Comparison of ENCODE assay signal across 9 mouse cellular contexts in the genomic region with DNA sequence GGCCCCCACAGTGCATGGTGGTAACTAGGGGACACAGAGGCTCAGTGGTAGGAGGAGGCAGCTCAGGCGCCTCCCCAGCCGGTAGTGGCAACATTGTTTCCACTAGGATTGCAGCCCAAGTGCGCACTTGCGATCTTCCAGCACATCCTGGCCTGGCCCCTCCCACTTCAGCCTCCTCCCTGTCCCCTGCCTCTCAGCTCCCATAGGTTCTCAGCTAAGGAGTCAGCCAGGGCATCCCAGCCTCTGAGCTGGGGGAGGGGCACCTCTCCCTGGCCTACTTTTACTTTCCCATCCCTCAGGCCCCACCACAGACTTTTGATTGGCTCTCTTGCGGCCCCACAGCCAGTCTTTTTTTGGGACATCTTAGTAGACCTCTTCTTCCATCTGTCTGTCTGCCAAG. TPM values are rescaled to one million over a fixed set of nuclear protein-coding genes. Genes with fewer than 3 reads are reported as not detected.
DNase-seq lines count a peak whose midpoint lies in the region; ATAC-seq and TF ChIP-seq lines count a peak whose summit lies in the region.
"Had no signal": no experiment of that assay in that cellular context is flagged by ENCODE, and none has a peak within 500 bp of the region (broad histone marks: within the 10 kb centered on the region; RNA-seq: fewer than 3 reads in every experiment).

No protein-coding gene starts in this region.

- no peak; the same call in 1 of the 2 replicates for TF ChIP-seq CTCF in intestine, postnatal 0 days (IDR thresholded peaks at IDR 0.05; ENCODE audit: low read depth)
- no peak for TF ChIP-seq CTCF in liver, postnatal 0 days (IDR thresholded peaks at IDR 0.05; ENCODE audit: low read depth)

- H3K27me3 ChIP-seq in intestine, postnatal 0 days (replicated peaks; ENCODE audit: control insufficient read depth, insufficient read depth, low read length): no peaks in the 10 kb centered on the region
- H3K27me3 ChIP-seq in liver, postnatal 0 days (ENCODE audit: insufficient read depth, low read length): no peaks in the 10 kb centered on the region
- H3K27me3 ChIP-seq in stomach, embryonic 16.5 days (ENCODE audit: control insufficient read depth, insufficient read depth, low read length): no peaks in the 10 kb centered on the region

- H3K9me3 ChIP-seq in intestine, postnatal 0 days (ENCODE audit: control insufficient read depth): no peaks in the 10 kb centered on the region
- H3K9me3 ChIP-seq in liver, postnatal 0 days (ENCODE audit: low read length): no peaks in the 10 kb centered on the region
- no peaks in the 10 kb centered on the region for H3K9me3 ChIP-seq in stomach, embryonic 16.5 days (replicated peaks; ENCODE audit: control insufficient read depth, low read length)

- H3K27ac ChIP-seq in intestine, postnatal 0 days (ENCODE audit: low read depth, low read length): no peak overlapping the region
- H3K27ac ChIP-seq in liver, postnatal 0 days (ENCODE audit: low read depth): peak overlapping the region; percentile 34
- H3K27ac ChIP-seq in stomach, embryonic 16.5 days (ENCODE audit: low read length): peak overlapping the region; percentile 21; the same call in 1 of the 2 replicates

- H3K4me2 ChIP-seq in intestine, postnatal 0 days (replicated peaks; ENCODE audit: low read depth): peak overlapping the region; percentile 50; the same call in 1 of the 2 replicates
- peak overlapping the region; percentile 29; the same call in 1 of the 2 replicates for H3K4me2 ChIP-seq in liver, postnatal 0 days (ENCODE audit: low read depth, low read length)
- peak overlapping the region; percentile 42; the same call in 1 of the 2 replicates for H3K4me2 ChIP-seq in stomach, embryonic 16.5 days (ENCODE audit: low read depth, low read length)

- ATAC-seq in frontal cortex, adult (ENCODE audit: low TSS enrichment): peak; percentile 8; the same call in 1 of the 2 replicates
- no peak; the same call in 1 of the 2 replicates for ATAC-seq in intestine, postnatal 0 days
- no peak for ATAC-seq in liver, postnatal 0 days
- no peak for ATAC-seq in stomach, embryonic 16.5 days (ENCODE audit: insufficient read depth, low FRiP score)
- ATAC-seq in megakaryocyte-erythroid progenitor cell, adult 5-6 weeks (replicated peaks; ENCODE audit: low FRiP score, low TSS enrichment, poor library complexity, severe bottlenecking): no peak

- H3K9ac ChIP-seq in intestine, postnatal 0 days (ENCODE audit: low read depth, low read length): no peak overlapping the region
- no peak overlapping the region for H3K9ac ChIP-seq in liver, postnatal 0 days (replicated peaks)
- H3K9ac ChIP-seq in stomach, embryonic 16.5 days (ENCODE audit: low read length): peak overlapping the region; percentile 51; the same call in 1 of the 2 replicates

- peaks cover 8% of the 10 kb centered on the region for H3K4me1 ChIP-seq in intestine, postnatal 0 days (replicated peaks; ENCODE audit: control insufficient read depth, insufficient read depth, low read length)
- peaks cover 8% of the 10 kb centered on the region for H3K4me1 ChIP-seq in liver, postnatal 0 days (ENCODE audit: insufficient read depth)
- peaks cover 33% of the 10 kb centered on the region for H3K4me1 ChIP-seq in stomach, embryonic 16.5 days (ENCODE audit: control insufficient read depth, insufficient read depth, low read length)

- no peaks in the 10 kb centered on the region; the same call in 1 of the 2 replicates for H3K36me3 ChIP-seq in intestine, postnatal 0 days (ENCODE audit: control insufficient read depth, insufficient read depth)
- no peaks in the 10 kb centered on the region for H3K36me3 ChIP-seq in liver, postnatal 0 days (replicated peaks; ENCODE audit: insufficient read depth, low read length)
- H3K36me3 ChIP-seq in stomach, embryonic 16.5 days (ENCODE audit: control insufficient read depth, insufficient read depth, low read length): no peaks in the 10 kb centered on the region

- H3K4me3 ChIP-seq in intestine, postnatal 0 days (ENCODE audit: low read depth, low read length): no peak overlapping the region
- H3K4me3 ChIP-seq in liver, postnatal 0 days (ENCODE audit: low read depth, low read length): no peak overlapping the region
- H3K4me3 ChIP-seq in stomach, embryonic 16.5 days (replicated peaks; ENCODE audit: low read length): 0 out of 2 replicates have a peak overlapping the region, but pooled peaks have one; percentile 17
- H3K4me3 ChIP-seq: erythroblast, embryonic 14.5 days had no signal

- 25% methylated on average over 5 of the region's 5 CpGs for WGBS in intestine, postnatal 0 days
- 63% methylated on average over 5 of the region's 5 CpGs for WGBS in liver, postnatal 0 days (ENCODE audit: insufficient replicate concordance)
- 9% methylated on average over 5 of the region's 5 CpGs for WGBS in stomach, embryonic 16.5 days

- TF ChIP-seq EP300 in liver, postnatal 0 days (IDR thresholded peaks at IDR 0.05; ENCODE audit: low read depth): no peak

- no peak for DNase-seq in frontal cortex, postnatal 36 days (ENCODE audit: low spot score in 2 of 2)
- peak; percentile 63 for DNase-seq in adrenal gland, postnatal 10 days
- peak; percentile 67 to 72 for DNase-seq in gastrocnemius, adult 8-10 months (ENCODE audit: low spot score in 2 of 2)
- DNase-seq in liver, postnatal 0 days: peak; percentile 46

RNA-seq across cellular contexts. Expression of a gene that starts 3.9 kb away (rescaled TPM):
- 10 to 100 TPM; 25.9 to 37.0 TPM for total RNA-seq in adrenal gland, postnatal 10 days (2021)
- 10 to 100 TPM; 16.8 to 26.0 (median 20.8) TPM for total RNA-seq in gastrocnemius, adult 8-10 months (2022)
- 17.7 and 19.4 TPM in 2 replicates for polyA plus RNA-seq in intestine, postnatal 0 days (2015; fragmentation: Nextera tagmentation; extraction: Ambion mirVana)
- polyA plus RNA-seq in liver, postnatal 0 days (2015; fragmentation: Nextera tagmentation; extraction: Ambion mirVana): 12.3 and 14.5 TPM in 2 replicates
- polyA plus RNA-seq in stomach, embryonic 16.5 days (2015; fragmentation: Nextera tagmentation; extraction: Ambion mirVana): 40.8 and 42.6 TPM in 2 replicates
- total RNA-seq in megakaryocyte-erythroid progenitor cell, adult 5-6 weeks (2014; fragmentation: Nextera tagmentation): 57.3 and 80.8 TPM in 2 replicates
- 80.0 and 82.4 TPM in 2 replicates for total RNA-seq in megakaryocyte-erythroid progenitor cell, adult 5-6 weeks (2017)

RNA-seq across cellular contexts. Expression of a gene that starts 4.9 kb away (rescaled TPM):
- total RNA-seq in adrenal gland, postnatal 10 days (2021): 10 to 100 TPM; 14.4 to 28.6 TPM
- total RNA-seq in gastrocnemius, adult 8-10 months (2022): 10 to 100 TPM; 61.1 to 71.7 (median 70.1) TPM
- polyA plus RNA-seq in intestine, postnatal 0 days (2015; fragmentation: Nextera tagmentation; extraction: Ambion mirVana): 2.5 and 3.8 TPM in 2 replicates
- 1.6 and 1.9 TPM in 2 replicates for polyA plus RNA-seq in liver, postnatal 0 days (2015; fragmentation: Nextera tagmentation; extraction: Ambion mirVana)
- polyA plus RNA-seq in stomach, embryonic 16.5 days (2015; fragmentation: Nextera tagmentation; extraction: Ambion mirVana): 6.2 and 6.7 TPM in 2 replicates
- total RNA-seq in megakaryocyte-erythroid progenitor cell, adult 5-6 weeks (2014; fragmentation: Nextera tagmentation): 2.2 and 2.5 TPM in 2 replicates
- 2.0 and 4.2 TPM in 2 replicates for total RNA-seq in megakaryocyte-erythroid progenitor cell, adult 5-6 weeks (2017)

RNA-seq across cellular contexts. Expression of a gene that starts 6.2 kb away (rescaled TPM):
- under 1 TPM; 0.27 to 0.48 TPM for total RNA-seq in adrenal gland, postnatal 10 days (2021)
- under 1 TPM in 2 of 4 experiments, not detected in 2; 0.12 to 0.43 TPM for total RNA-seq in gastrocnemius, adult 8-10 months (2022)
- polyA plus RNA-seq in intestine, postnatal 0 days (2015; fragmentation: Nextera tagmentation; extraction: Ambion mirVana): 0.17 and 0.26 TPM in 2 replicates
- not detected in 2 replicates for polyA plus RNA-seq in liver, postnatal 0 days (2015; fragmentation: Nextera tagmentation; extraction: Ambion mirVana)
- 0.19 and 0.26 TPM in 2 replicates for polyA plus RNA-seq in stomach, embryonic 16.5 days (2015; fragmentation: Nextera tagmentation; extraction: Ambion mirVana)
- total RNA-seq in megakaryocyte-erythroid progenitor cell, adult 5-6 weeks (2014; fragmentation: Nextera tagmentation): not detected in 2 replicates
- not detected in 2 replicates for total RNA-seq in megakaryocyte-erythroid progenitor cell, adult 5-6 weeks (2017)
- polyA plus RNA-seq: erythroblast, embryonic 14.5 days had no signal

RNA-seq across cellular contexts. Expression of a gene that starts 18.8 kb away (rescaled TPM):
- 10 to 100 TPM; 28.6 to 42.5 TPM for total RNA-seq in adrenal gland, postnatal 10 days (2021)
- total RNA-seq in gastrocnemius, adult 8-10 months (2022): 10 to 100 TPM; 49.9 to 70.6 (median 61.3) TPM
- 13.8 and 15.7 TPM in 2 replicates for polyA plus RNA-seq in intestine, postnatal 0 days (2015; fragmentation: Nextera tagmentation; extraction: Ambion mirVana)
- 4.9 and 6.1 TPM in 2 replicates for polyA plus RNA-seq in liver, postnatal 0 days (2015; fragmentation: Nextera tagmentation; extraction: Ambion mirVana)
- polyA plus RNA-seq in stomach, embryonic 16.5 days (2015; fragmentation: Nextera tagmentation; extraction: Ambion mirVana): 39.4 and 42.5 TPM in 2 replicates
- 0.40 and 6.6 TPM in 2 replicates for total RNA-seq in megakaryocyte-erythroid progenitor cell, adult 5-6 weeks (2014; fragmentation: Nextera tagmentation)
- total RNA-seq in megakaryocyte-erythroid progenitor cell, adult 5-6 weeks (2017): 0.30 and 0.89 TPM in 2 replicates

RNA-seq across cellular contexts. Expression of a gene that starts 24.4 kb away (rescaled TPM):
- 10 to 100 TPM; 20.6 to 24.6 TPM for total RNA-seq in adrenal gland, postnatal 10 days (2021)
- total RNA-seq in gastrocnemius, adult 8-10 months (2022): 10 to 100 TPM; 15.2 to 17.8 (median 16.7) TPM
- 20.8 and 21.0 TPM in 2 replicates for polyA plus RNA-seq in intestine, postnatal 0 days (2015; fragmentation: Nextera tagmentation; extraction: Ambion mirVana)
- polyA plus RNA-seq in liver, postnatal 0 days (2015; fragmentation: Nextera tagmentation; extraction: Ambion mirVana): 15.8 and 16.2 TPM in 2 replicates
- 49.5 and 50.4 TPM in 2 replicates for polyA plus RNA-seq in stomach, embryonic 16.5 days (2015; fragmentation: Nextera tagmentation; extraction: Ambion mirVana)
- total RNA-seq in megakaryocyte-erythroid progenitor cell, adult 5-6 weeks (2014; fragmentation: Nextera tagmentation): 40.5 and 56.0 TPM in 2 replicates
- 18.6 and 31.0 TPM in 2 replicates for total RNA-seq in megakaryocyte-erythroid progenitor cell, adult 5-6 weeks (2017)

Comparison
In these comparisons a context has a peak if more than half of its experiments do, and no peak if none do; other contexts are left out.
1. DNase-seq: peak in adrenal gland, postnatal 10 days (single experiment), gastrocnemius, adult 8-10 months (2 of 2) and liver, postnatal 0 days (single experiment); none in frontal cortex, postnatal 36 days (0 of 2).
2. Peak in every context shown above with its lines, with median percentiles within 50 percentile points of each other: H3K4me2 ChIP-seq.